Mouse (Mus musculus): ENCODE measurements around the gene Spry2.
A peak's percentile ranks its signal among the peaks of the same experiment; 100 is the strongest.

Spry2 gene

GRCm38 (mm10) chr14:105896791-105897568, at the start of gene Spry2:
TSS of gene Spry2 (minus strand) at chr14:105896819.
- DNase-seq (ENCODE audit: low spot score in 2 of 2) = peak; percentile 95 to 97

- DNase-seq (ENCODE audit: low spot score in 2 of 2) = peak in 1 of 2 experiments; percentile 32
Measured at GRCm38 (mm10) chr14:105941353-105941752, 44.7 kb upstream of the Spry2 start.

- DNase-seq (ENCODE audit: low spot score in 2 of 2) = no peak
Measured at GRCm38 (mm10) chr14:105926726-105927125, 30.1 kb upstream of the Spry2 start.

GRCm38 (mm10) chr14:105925305-105925704, 28.7 kb upstream of the Spry2 start:
- DNase-seq (ENCODE audit: low spot score in 2 of 2) = no peak

- DNase-seq (ENCODE audit: low spot score in 2 of 2) = no peak
Measured at GRCm38 (mm10) chr14:105924712-105925111, 28.1 kb upstream of the Spry2 start.

- DNase-seq (ENCODE audit: low spot score in 2 of 2) = peak; percentile 9 to 16
Measured at GRCm38 (mm10) chr14:105922874-105923273, 26.3 kb upstream of the Spry2 start.

GRCm38 (mm10) chr14:105922427-105922826, 25.8 kb upstream of the Spry2 start:
- no peak for DNase-seq (ENCODE audit: low spot score in 2 of 2)

- no peak for DNase-seq (ENCODE audit: low spot score in 2 of 2)
Measured at GRCm38 (mm10) chr14:105921217-105921695, 24.6 kb upstream of the Spry2 start.

GRCm38 (mm10) chr14:105920395-105921216, 24.0 kb upstream of the Spry2 start:
- no peak for DNase-seq (ENCODE audit: low spot score in 2 of 2)

- no peak for DNase-seq (ENCODE audit: low spot score in 2 of 2)
Measured at GRCm38 (mm10) chr14:105907216-105907615, 10.6 kb upstream of the Spry2 start.

GRCm38 (mm10) chr14:105905935-105906334, 9.3 kb upstream of the Spry2 start:
- no peak for DNase-seq (ENCODE audit: low spot score in 2 of 2)

- DNase-seq (ENCODE audit: low spot score in 2 of 2) = no peak
Measured at GRCm38 (mm10) chr14:105905509-105905908, 8.9 kb upstream of the Spry2 start.

- DNase-seq (ENCODE audit: low spot score in 2 of 2) = no peak
Measured at GRCm38 (mm10) chr14:105902807-105903206, 6.2 kb upstream of the Spry2 start.

GRCm38 (mm10) chr14:105900841-105901240, 4.2 kb upstream of the Spry2 start:
- DNase-seq (ENCODE audit: low spot score in 2 of 2) = no peak

- no peak for DNase-seq (ENCODE audit: low spot score in 2 of 2)
Measured at GRCm38 (mm10) chr14:105899116-105899515, 2.5 kb upstream of the Spry2 start.

GRCm38 (mm10) chr14:105898266-105899111, 1.9 kb upstream of the Spry2 start:
- peak; percentile 82 to 90 for DNase-seq (ENCODE audit: low spot score in 2 of 2)

- peak; percentile 64 to 71 for DNase-seq (ENCODE audit: low spot score in 2 of 2)
Measured at GRCm38 (mm10) chr14:105897569-105898101, 1.0 kb upstream of the Spry2 start.

- peak; percentile 44 for DNase-seq (ENCODE audit: low spot score in 2 of 2)
Measured at GRCm38 (mm10) chr14:105895961-105896651, 513 bp downstream of the Spry2 start.

- peak; percentile 35 to 46 for DNase-seq (ENCODE audit: low spot score in 2 of 2)
Measured at GRCm38 (mm10) chr14:105894971-105895873, 1.4 kb downstream of the Spry2 start.

GRCm38 (mm10) chr14:105893623-105893995, 3.0 kb downstream of the Spry2 start:
- peak; percentile 33 to 36 for DNase-seq (ENCODE audit: low spot score in 2 of 2)
